Mouse (Mus musculus) heart, postnatal 25 days (tissue): Measurements from ENCODE around the gene Inhbc. TPM values are rescaled to one million over a fixed set of nuclear protein-coding genes. Genes with fewer than 3 reads are reported as not detected.
"Not testable (repeated sequence)": the region's sequence is repeated elsewhere in the genome, so short reads cannot be mapped to it uniquely, and the experiment has no call there.

Experiments used
- DNase-seq: peaks from one replicate; pipeline ENCODE4 v3.0.0; 2022; ENCODE audit warnings: low spot score
- intact Hi-C: fragments of 180-260 bp; cut with DNase I; formaldehyde crosslinking; loops from one replicate; pipeline ENCODE4 v1.15.1; 2025
- total RNA-seq, 2 experiments: library from RNA; stranded (reverse); gene quantifications; 2 replicates each; pipeline ENCODE4 v1.2.3; 2021

The Inhbc gene
- total RNA-seq, 2 experiments from 2014 or later, result not detected

- intact Hi-C loops, result no loop called here
- no peak for DNase-seq
Observed at GRCm38 (mm10) chr10:127332211-127332874, 37.9 kb downstream of the Inhbc start.

- DNase-seq, result no peak
- intact Hi-C loops, result no loop called here
Observed at GRCm38 (mm10) chr10:127330212-127330611, 40.0 kb downstream of the Inhbc start.

GRCm38 (mm10) chr10:127327461-127328145 lies 42.6 kb downstream of the Inhbc start:
- intact Hi-C loops, result no loop called here
- DNase-seq, result no peak

GRCm38 (mm10) chr10:127326828-127327227 lies 43.4 kb downstream of the Inhbc start:
- no peak for DNase-seq
- intact Hi-C loops, result no loop called here

DNA sequence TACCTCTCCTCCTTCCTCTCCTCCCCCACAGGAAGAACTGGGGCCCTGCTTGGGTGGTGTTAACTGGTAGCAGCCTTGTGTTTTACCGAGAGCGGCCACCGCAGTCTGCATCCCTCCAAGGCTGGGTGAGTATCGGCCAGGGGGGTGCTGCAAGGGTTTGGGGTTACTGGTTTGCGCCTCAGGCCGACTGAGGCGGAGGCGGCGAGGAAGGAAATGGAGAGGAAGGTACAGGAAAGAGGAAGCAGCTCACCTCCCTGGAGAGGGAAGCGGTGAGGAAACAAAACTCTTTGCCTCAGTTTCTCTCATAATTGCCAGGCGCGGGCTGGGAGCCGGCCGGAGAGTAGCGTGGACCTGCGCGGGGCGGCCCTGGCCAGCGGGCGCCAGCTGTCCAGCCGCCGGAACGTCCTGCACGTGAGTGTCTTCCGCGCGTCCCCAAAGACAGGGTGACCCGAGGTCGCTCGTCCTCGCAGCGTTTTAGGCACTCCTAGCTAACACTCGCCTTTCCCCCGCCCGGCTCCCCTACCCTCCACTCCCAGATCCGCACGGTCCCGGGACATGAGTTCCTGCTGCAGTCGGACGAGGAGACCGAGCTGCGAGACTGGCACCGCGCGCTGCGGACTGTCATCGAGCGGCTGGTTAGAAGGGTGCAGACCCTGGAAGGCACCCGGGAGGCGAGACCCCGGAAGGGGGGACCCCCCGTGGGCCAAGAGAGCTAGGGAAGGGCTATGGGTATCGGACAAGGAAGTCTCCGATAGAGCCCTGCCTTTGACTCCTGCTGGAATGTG lies 44.0 kb downstream of the Inhbc start:
- no peak for DNase-seq
- intact Hi-C loops, result no loop called here

DNA sequence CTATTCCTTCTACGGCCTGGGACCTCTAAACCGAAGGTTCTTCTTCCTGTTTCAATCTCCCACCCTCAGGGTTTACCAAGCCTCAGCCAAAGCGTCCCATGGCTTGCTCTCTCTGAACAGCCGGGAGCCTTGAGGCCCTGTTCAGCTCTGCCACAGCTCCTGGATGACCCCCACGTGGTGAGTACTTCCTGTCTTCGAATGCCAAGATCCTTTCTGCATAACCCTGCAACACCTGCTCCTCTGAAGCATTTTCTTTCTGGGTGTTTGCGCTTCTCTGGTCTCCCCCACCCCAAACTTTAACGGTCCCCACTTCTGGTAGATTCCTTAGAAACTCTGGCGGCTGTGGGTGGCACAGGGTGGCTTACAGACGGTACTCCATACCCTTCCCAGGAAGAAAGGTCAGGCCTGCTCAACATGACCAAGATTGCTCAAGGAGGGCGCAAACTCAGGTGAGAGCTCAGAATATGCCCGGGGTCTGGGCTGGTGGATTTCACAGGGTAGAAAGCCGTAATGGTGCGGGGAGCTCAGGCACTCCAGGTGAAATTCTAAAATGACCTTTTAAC lies 44.7 kb downstream of the Inhbc start:
- intact Hi-C loops, result no loop called here
- DNase-seq, result no peak

DNA sequence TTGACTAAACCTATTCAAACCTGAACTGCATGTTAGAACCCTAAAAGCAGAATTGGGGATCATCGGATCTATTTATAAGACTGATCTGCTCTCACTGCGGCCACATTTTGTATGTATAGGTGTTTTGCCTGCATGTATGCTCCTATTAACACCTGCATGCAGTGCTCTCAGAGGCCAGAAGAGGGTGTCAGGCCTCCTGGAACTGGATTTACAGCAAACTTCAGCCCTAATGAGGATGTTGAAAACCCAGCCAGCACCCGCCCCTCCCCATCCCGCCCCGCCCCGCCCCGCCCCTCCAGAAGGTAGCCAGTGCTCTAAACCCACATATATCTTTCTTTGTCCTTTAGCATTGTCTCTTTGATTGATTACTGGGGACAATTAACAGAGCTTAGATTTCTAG lies 45.7 kb downstream of the Inhbc start:
- intact Hi-C loops, result no loop called here
- no peak for DNase-seq

DNA sequence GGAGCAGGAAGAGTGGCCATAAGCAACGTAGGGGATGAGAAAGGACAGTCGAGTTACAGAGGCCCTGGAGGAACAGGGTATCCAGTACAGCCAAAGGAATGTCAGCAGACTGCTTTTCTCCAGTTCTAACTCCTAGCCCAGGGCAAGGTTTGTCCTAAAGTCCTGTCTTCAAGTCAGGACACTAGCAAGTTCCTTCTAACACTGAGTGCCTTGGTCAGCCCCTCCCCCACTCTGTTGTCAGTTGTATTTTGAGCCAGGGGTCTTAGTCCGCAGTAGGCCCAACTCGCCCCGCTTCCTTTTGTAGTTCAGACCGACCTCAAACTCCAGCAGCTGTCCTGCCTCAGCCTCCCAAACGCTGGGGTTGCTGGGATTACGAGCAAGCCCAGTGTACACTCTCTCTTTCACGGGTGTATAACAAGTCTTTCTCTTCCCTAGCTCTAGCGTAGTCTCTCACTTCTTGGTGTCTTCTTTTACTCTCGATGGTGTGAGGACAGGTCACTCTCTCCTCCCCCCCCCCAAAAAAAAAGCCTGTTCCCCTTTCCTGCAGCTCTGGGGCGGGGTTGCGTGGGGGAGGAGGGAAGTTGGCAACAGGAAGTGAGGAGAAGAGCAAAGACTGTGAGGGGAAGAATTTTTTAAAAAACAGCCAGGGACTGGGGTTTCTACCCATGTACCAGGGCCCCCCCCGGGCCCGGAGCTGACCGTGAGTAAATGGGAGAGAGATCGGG lies 46.9 kb downstream of the Inhbc start:
- DNase-seq, result no peak
- intact Hi-C loops, result no loop called here

DNA sequence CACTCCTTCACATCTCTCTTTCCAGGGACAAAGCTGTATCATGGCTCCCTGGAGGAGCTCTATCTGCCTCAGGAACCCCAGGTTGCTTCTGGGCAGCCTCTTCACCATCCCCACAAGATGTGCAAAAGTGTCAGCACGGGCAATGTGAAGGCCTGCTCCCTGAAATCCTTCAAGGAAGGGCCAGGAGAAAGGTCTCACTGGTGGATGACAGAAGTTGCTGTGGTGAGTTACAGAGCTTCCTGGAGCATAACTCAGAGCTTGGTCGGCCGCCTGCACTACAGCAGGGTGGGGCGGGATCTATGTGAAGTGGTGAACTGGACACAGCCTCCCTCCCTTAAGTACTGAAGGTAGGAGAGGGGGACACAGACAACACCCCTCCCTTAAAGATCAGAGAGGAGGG lies 47.6 kb downstream of the Inhbc start:
- intact Hi-C loops, result no loop called here
- DNase-seq, result no peak

GRCm38 (mm10) chr10:127322178-127322577 lies 48.1 kb downstream of the Inhbc start:
- intact Hi-C loops, result no loop called here
- DNase-seq, result no peak

- no peak for DNase-seq
- intact Hi-C loops, result no loop called here
Observed at GRCm38 (mm10) chr10:127321621-127322020, 48.6 kb downstream of the Inhbc start, which contains the start of gene Arhgap9. Gene Arhgap9 (plus strand): TSS chr10:127321964.

GRCm38 (mm10) chr10:127319969-127320368 lies 50.3 kb downstream of the Inhbc start:
- intact Hi-C loops, result no loop called here
- DNase-seq, result no peak

- intact Hi-C loops, result no loop called here
- no peak for DNase-seq
Observed at GRCm38 (mm10) chr10:127318009-127318408, 52.2 kb downstream of the Inhbc start.

GRCm38 (mm10) chr10:127317277-127317676 lies 53.0 kb downstream of the Inhbc start:
- intact Hi-C loops, result no loop called here

GRCm38 (mm10) chr10:127314950-127315349 lies 55.3 kb downstream of the Inhbc start:
- intact Hi-C loops, result loop anchor here (2.0 kb wide), 1 partner anchor 144 kb away; no protein-coding TSS in a partner anchor
- not testable (repeated sequence) for DNase-seq

More at GRCm38 (mm10) chr10:127317277-127317676, 53.0 kb downstream of the Inhbc start:
- no peak for DNase-seq

GRCm38 (mm10) chr10:127313516-127313915 lies 56.7 kb downstream of the Inhbc start:
- intact Hi-C loops, result loop anchor here (2.0 kb wide), 1 partner anchor 47 kb away; the partner anchor contains the start of gene Dctn2
- not testable (repeated sequence) for DNase-seq

DNA sequence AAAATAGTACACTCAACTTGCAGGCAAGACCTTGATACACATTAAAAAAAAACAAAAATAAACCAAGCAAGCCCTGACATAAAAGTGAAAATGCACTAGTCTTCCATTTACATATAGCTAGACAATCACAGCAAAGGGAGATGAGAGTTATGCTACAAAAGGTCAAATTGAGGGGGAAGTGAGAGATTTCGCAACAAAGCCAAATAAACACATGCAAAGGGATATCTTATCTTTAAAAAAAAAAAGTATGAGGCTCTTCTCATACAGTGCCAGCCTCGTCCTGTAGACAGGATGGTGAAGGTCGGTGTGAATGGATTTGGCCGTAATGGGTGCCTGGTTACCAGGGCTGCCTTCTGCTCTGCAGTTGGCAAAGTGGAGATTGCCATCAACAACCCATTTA lies 57.4 kb downstream of the Inhbc start:
- DNase-seq, result no peak

GRCm38 (mm10) chr10:127312356-127312676 lies 57.9 kb downstream of the Inhbc start:
- DNase-seq, result peak; percentile 53
- intact Hi-C loops, result loop anchor here (2.0 kb wide), 1 partner anchor 46 kb away; the partner anchor contains the start of gene Dctn2

More for the DNA sequence above, 57.4 kb downstream of the Inhbc start:
- intact Hi-C loops, result loop anchor here (2.0 kb wide), 1 partner anchor 46 kb away; the partner anchor contains the start of gene Dctn2
